Mouse (Mus musculus) T-helper 1 cell (primary cell): ENCODE measurements around the gene Hmgxb4.
"Not testable (repeated sequence)": the region's sequence is repeated elsewhere in the genome, so short reads cannot be mapped to it uniquely, and the experiment has no call there.

Experiments
- in situ Hi-C: fragments of 300-600 bp; cut with MboI, MseI; formaldehyde crosslinking; loops from one replicate; pipeline ENCODE4 v1.15.1; 2025; ENCODE audit warnings: high pct_unique_total_duplicates

Gene Hmgxb4

GRCm38 (mm10) chr8:74993081-74993474 is at the start of gene Hmgxb4:
Gene Hmgxb4 (plus strand): TSS chr8:74993356.
- in situ Hi-C loops: no loop called here

GRCm38 (mm10) chr8:74949445-74949844 is 43.7 kb upstream of the Hmgxb4 start:
- in situ Hi-C loops: no loop called here

DNA sequence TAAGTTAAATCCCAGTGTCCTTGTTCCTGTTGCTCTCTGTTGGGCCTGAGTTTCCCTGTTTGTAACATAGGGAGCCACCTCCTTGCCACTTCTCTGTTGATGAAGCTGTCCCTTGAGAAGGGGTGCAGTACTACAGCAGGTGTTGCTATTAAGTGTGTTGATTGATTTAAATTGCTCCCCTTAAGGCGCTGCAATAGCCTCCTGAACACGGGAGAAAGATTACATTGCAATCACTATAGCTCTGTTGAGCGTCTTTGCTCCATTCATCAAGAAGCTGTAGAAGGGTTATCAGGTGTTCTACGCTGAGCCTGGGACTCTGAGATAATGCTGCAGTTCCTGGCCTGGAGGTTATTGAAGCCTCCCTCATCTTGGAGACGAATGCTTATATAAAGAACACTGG is 29.2 kb upstream of the Hmgxb4 start:
- in situ Hi-C loops: no loop called here

GRCm38 (mm10) chr8:74970286-74970685 is 22.9 kb upstream of the Hmgxb4 start:
- in situ Hi-C loops: not testable (repeated sequence)

GRCm38 (mm10) chr8:74971636-74972035 is 21.5 kb upstream of the Hmgxb4 start:
- in situ Hi-C loops: no loop called here

- in situ Hi-C loops: no loop called here
Observed at GRCm38 (mm10) chr8:74972322-74972883, 20.8 kb upstream of the Hmgxb4 start.

GRCm38 (mm10) chr8:74973121-74973869 is 19.9 kb upstream of the Hmgxb4 start:
- in situ Hi-C loops: no loop called here

- in situ Hi-C loops: no loop called here
Observed at GRCm38 (mm10) chr8:74973904-74974303, 19.3 kb upstream of the Hmgxb4 start.

- in situ Hi-C loops: no loop called here
Observed at GRCm38 (mm10) chr8:74977427-74977826, 15.7 kb upstream of the Hmgxb4 start.

GRCm38 (mm10) chr8:74980060-74980710 is 13.0 kb upstream of the Hmgxb4 start:
- in situ Hi-C loops: no loop called here

DNA sequence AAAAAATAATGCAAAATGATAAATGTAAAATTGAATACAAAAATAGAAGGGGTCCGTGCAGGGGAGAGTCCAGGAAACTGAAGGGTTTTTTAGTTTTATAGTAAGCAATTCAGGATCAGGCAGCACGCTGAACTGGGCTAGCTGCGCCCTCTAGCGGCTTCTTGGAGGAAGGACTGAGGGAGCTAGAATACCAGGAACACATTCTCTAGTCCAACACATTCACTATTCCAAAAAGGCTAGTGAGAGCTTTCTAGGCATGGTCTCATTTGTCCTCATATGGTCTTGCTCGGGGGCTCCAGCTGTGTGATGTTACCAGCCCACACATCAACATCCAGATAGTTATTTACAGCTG is 12.5 kb upstream of the Hmgxb4 start:
- in situ Hi-C loops: no loop called here

DNA sequence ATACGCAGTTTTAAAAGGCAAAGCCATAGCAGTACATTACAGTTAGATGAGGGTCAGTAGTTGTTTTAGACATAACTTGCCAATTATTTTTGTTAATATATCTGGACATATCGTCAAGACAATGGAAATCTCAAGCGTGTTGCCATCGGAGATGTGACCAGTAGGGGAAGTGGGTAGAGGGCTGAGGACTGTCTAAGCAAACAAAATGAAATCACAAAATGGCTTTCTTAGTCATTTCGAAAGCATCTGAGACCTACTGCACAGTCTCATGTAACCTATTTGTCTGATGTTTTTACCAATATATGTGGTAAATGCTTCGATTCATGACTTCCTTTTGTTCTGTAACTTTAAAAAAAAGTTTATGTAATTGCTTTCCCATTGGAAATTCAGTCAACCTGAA is 11.3 kb upstream of the Hmgxb4 start:
- in situ Hi-C loops: no loop called here

GRCm38 (mm10) chr8:74987436-74987835 is 5.7 kb upstream of the Hmgxb4 start:
- in situ Hi-C loops: no loop called here

DNA sequence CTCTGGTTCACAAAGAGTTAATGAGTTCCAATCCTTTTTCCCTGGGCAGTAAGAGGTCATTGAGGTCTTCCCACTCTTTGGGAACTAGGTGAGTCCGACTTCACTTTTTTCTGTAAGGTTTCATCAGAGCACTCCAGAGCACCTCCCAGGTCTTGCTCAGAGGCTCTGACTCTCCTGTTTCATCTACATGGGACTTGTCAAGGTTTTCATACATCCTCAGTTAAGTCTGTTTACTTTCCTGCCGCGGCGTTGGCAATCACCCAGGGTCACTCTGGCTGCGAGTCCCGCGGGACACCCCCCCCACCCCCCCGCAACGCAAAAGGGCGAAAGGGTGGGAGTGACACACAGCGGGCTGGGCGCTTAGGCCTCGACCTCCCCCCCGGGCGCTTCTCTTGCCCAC is 3.1 kb upstream of the Hmgxb4 start:
- in situ Hi-C loops: no loop called here

GRCm38 (mm10) chr8:74993475-74994451 is 607 bp downstream of the Hmgxb4 start:
- in situ Hi-C loops: no loop called here

- in situ Hi-C loops: no loop called here
Observed at GRCm38 (mm10) chr8:74994540-74994939, 1.4 kb downstream of the Hmgxb4 start.

DNA sequence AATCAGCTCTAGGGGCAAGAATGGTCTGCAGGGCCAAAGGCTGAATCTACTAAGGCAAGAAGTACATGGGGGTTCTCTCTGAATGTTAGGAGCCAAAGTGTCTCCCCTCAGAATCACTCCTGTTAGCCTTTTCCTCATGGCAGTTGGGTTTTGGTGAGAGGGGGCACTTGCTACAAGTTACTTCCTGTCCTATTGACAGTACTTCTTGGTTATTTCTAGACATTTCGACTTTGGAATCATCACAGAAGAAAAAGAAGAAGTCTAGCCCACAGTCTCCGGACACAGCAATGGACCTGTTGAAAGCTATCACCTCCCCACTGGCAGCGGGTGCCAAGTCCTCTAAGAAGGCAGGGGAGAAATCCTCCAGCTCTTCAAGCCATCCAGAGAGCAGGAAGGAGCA is 7.3 kb downstream of the Hmgxb4 start:
- in situ Hi-C loops: no loop called here

GRCm38 (mm10) chr8:75008826-75009225 is 15.7 kb downstream of the Hmgxb4 start:
- in situ Hi-C loops: no loop called here

DNA sequence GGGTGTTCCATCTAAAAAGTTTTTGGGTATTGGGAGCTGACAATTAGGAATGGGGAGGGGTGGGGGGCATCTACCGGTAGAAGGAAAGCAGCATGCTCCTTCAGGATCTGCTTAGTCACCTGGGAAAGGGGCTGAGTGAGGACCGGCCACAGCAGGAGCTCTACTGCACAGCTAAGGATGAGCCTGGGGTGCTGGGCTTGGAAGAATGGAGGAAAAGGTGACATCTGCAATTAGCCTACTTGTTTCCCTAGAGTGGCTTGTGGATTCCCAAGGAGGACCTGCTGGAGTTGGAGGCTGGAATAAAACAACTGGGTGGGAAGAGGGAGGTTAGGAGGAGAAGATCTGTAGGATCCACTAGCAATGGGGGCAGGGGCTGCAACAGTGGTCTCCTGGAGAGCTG is 20.4 kb downstream of the Hmgxb4 start:
- in situ Hi-C loops: no loop called here

DNA sequence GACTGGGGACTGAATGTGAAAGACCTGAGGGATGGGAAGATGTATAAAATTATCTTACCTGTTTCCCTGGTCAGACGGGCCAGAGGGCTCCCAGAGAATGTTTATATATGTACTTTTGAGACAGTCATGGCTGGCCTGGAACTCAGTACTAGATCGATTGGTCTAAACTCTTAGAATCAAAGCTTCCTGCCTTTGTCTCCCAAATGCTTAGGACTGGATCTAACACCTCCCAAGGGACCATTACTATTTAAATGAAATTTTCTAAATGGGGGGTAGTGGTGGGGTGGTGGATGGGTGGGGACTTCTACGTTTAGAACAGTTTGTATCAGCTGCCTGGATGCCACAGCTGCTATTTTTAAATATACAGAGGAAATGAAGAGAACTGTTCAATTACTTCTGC is 20.8 kb downstream of the Hmgxb4 start:
- in situ Hi-C loops: no loop called here

DNA sequence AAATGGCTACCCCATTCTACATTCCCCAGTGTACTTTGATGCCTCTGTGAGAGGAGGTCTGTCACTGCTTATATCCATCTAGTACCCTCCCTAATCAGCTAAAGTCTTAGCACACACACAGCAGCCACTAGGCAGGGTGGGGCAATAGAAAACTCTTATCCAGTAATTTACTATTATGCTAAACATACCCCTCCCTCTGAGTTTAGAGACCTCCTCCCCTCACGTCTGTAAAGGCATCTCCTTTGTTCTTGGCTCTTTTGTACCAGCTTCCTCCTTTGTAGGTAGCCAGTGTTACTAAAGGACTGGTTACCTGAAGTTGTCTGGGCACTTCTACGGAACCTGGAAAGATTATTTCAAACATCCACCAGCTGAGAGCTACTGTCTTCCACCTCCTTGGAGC is 22.8 kb downstream of the Hmgxb4 start:
- in situ Hi-C loops: no loop called here

- in situ Hi-C loops: no loop called here
Observed at GRCm38 (mm10) chr8:75016422-75016821, 23.3 kb downstream of the Hmgxb4 start.
